Mouse (Mus musculus) CD4-positive, CD25-positive, alpha-beta regulatory T cell, adult 4 months (primary cell): ENCODE data around the gene Tmem245. TPM values are rescaled to one million over a fixed set of nuclear protein-coding genes. Genes with fewer than 3 reads are reported as not detected.

Experiments
- polyA plus RNA-seq, 2 experiments: library from polyadenylated mRNA; unstranded; fragments of 100-300 nt; shearing (Covaris generic); gene quantifications; one replicate each; pipeline ENCODE4 v1.2.1; 2017

Tmem245 gene
- polyA plus RNA-seq, 2 experiments from 2014 or later = 5.7 to 6.7 TPM

Other genes starting within 250 kb of the Tmem245 start
- not detected for gene Gm26657, start 207.4 kb downstream of the Tmem245 start, polyA plus RNA-seq
- not detected for gene Actl7b, start 206.0 kb downstream of the Tmem245 start, polyA plus RNA-seq
- not detected for gene Actl7a, start 204.0 kb downstream of the Tmem245 start, polyA plus RNA-seq
- gene Elp1, start 145.1 kb downstream of the Tmem245 start, polyA plus RNA-seq = 10 to 100 TPM; 24.0 to 34.4 TPM
- 10 to 100 TPM; 14.6 to 17.4 TPM for gene Fam206a, start 145.1 kb downstream of the Tmem245 start, polyA plus RNA-seq
- 1 to 10 TPM; 1.2 to 1.3 TPM for gene Ctnnal1, start 82.2 kb downstream of the Tmem245 start, polyA plus RNA-seq
- gene Frrs1l, start 43.0 kb upstream of the Tmem245 start, polyA plus RNA-seq = not detected
- gene Epb41l4b, start 196.0 kb upstream of the Tmem245 start, polyA plus RNA-seq = not detected